Mouse (Mus musculus): ENCODE data around the gene Dab2ip. TPM values are rescaled to one million over a fixed set of nuclear protein-coding genes. Genes with fewer than 3 reads are reported as not detected.

Dab2ip gene
- total and polyA plus RNA-seq, 3 experiments, result 0.02 to 2.2 (median 0.16) TPM

GRCm38 (mm10) chr2:35651297-35651731 is 93.2 kb downstream of the Dab2ip start:
- H3K9me3 ChIP-seq (replicated peaks), result no peaks in the 10 kb centered on the region
- DNase-seq (ENCODE audit: low spot score) (no peak), ATAC-seq (ENCODE audit: extremely low read depth, insufficient number of reproducible peaks, low FRiP score, poor library complexity, severe bottlenecking) (no peak)
- H3K4me1 ChIP-seq (ENCODE audit: insufficient read depth, low read depth, low read length), result no peaks in the 10 kb centered on the region
- no peak overlapping the region for H3K4me3 ChIP-seq (ENCODE audit: low read depth, low read length)
- no peaks in the 10 kb centered on the region for H3K36me3 ChIP-seq (replicated peaks)
- peaks cover 3% of the 10 kb centered on the region; the same call in 1 of the 2 replicates for H3K27me3 ChIP-seq (ENCODE audit: insufficient read depth, low read length)
- TF ChIP-seq POLR2AphosphoS5 (IDR thresholded peaks at IDR 0.05; ENCODE audit: insufficient replicate concordance, low read depth, low read length), result no peak
- no peak for TF ChIP-seq GATA1 (IDR thresholded peaks at IDR 0.05; ENCODE audit: borderline replicate concordance, low read length)
- no peak for TF ChIP-seq GATA2 (IDR thresholded peaks at IDR 0.05; ENCODE audit: borderline replicate concordance, low read depth, low read length)
- TF ChIP-seq CTCF (IDR thresholded peaks at IDR 0.05; ENCODE audit: low read depth, low read length), result no peak
- no peak for TF ChIP-seq TAL1 (conservative IDR thresholded peaks at IDR 0.05; ENCODE audit: low read depth, low read length)

- Histone ChIP-seq H3K36me3 (replicated peaks) (no peaks in the 10 kb centered on the region), H3K4me1 (ENCODE audit: insufficient read depth, low read depth, low read length) (no peaks in the 10 kb centered on the region), H3K9me3 (replicated peaks) (no peaks in the 10 kb centered on the region), H3K27me3 (ENCODE audit: insufficient read depth, low read length) (peaks cover 3% of the 10 kb centered on the region; the same call in 1 of the 2 replicates), H3K4me3 (ENCODE audit: low read depth, low read length) (no peak overlapping the region)
- TF ChIP-seq GATA1 (IDR thresholded peaks at IDR 0.05; ENCODE audit: borderline replicate concordance, low read length) (no peak), GATA2 (IDR thresholded peaks at IDR 0.05; ENCODE audit: borderline replicate concordance, low read depth, low read length) (no peak), CTCF (IDR thresholded peaks at IDR 0.05; ENCODE audit: low read depth, low read length) (no peak), POLR2AphosphoS5 (IDR thresholded peaks at IDR 0.05; ENCODE audit: insufficient replicate concordance, low read depth, low read length) (no peak), TAL1 (conservative IDR thresholded peaks at IDR 0.05; ENCODE audit: low read depth, low read length) (no peak)
- ATAC-seq (ENCODE audit: extremely low read depth, insufficient number of reproducible peaks, low FRiP score, poor library complexity, severe bottlenecking), result no peak
- DNase-seq (ENCODE audit: low spot score), result no peak
Observed at GRCm38 (mm10) chr2:35652984-35653383, 94.9 kb downstream of the Dab2ip start.

DNA sequence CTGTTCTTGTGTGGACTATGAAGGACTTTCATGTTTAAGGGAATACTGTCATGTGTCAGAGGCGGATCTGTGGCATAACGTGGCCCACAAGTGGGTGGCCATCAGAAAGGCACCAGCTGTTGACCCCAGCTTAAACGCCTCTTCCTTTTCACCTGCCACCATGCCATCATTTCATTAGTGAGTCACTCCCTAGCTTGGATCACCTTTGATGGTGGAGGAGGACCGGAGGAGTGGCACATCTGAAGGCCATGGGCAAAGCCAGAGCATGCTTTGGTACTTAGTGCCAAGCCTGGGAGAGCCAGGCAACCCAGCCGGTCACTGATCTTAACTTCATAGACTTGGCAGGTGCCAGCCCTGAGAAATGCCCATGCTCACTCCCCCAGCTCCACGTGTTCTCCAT is 96.7 kb downstream of the Dab2ip start:
- no peak overlapping the region for H3K4me3 ChIP-seq (ENCODE audit: low read depth, low read length)
- peaks cover 3% of the 10 kb centered on the region; the same call in 1 of the 2 replicates for H3K27me3 ChIP-seq (ENCODE audit: insufficient read depth, low read length)
- no peak for ATAC-seq (ENCODE audit: extremely low read depth, insufficient number of reproducible peaks, low FRiP score, poor library complexity, severe bottlenecking)
- no peaks in the 10 kb centered on the region for H3K4me1 ChIP-seq (ENCODE audit: insufficient read depth, low read depth, low read length)
- no peak for TF ChIP-seq CTCF (IDR thresholded peaks at IDR 0.05; ENCODE audit: low read depth, low read length)
- TF ChIP-seq GATA2 (IDR thresholded peaks at IDR 0.05; ENCODE audit: borderline replicate concordance, low read depth, low read length), result no peak
- no peak for TF ChIP-seq GATA1 (IDR thresholded peaks at IDR 0.05; ENCODE audit: borderline replicate concordance, low read length)
- TF ChIP-seq TAL1 (conservative IDR thresholded peaks at IDR 0.05; ENCODE audit: low read depth, low read length), result no peak
- TF ChIP-seq POLR2AphosphoS5 (IDR thresholded peaks at IDR 0.05; ENCODE audit: insufficient replicate concordance, low read depth, low read length), result no peak
- H3K36me3 ChIP-seq (replicated peaks), result no peaks in the 10 kb centered on the region
- H3K9me3 ChIP-seq (replicated peaks), result no peaks in the 10 kb centered on the region
- no peak for DNase-seq (ENCODE audit: low spot score)

DNA sequence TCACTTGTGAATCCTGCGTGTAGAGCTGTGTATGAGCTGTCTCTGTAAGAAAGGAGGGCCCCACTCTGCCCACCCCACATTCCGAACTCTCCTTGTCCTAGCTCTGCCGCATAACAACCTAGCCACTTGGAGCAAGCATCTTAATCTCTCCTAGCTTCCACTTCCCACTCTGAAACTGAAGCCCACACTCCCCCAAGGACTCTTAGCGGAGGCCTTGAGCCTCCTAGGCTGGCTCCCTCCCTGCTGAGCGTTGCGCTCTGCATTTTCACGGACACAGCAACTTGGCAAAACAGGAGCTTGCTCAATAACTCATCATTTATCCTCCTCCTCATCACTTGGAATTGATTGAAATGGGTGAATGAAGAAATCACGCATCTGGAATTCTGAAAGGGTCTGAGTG is 97.9 kb downstream of the Dab2ip start:
- no peak for TF ChIP-seq GATA1 (IDR thresholded peaks at IDR 0.05; ENCODE audit: borderline replicate concordance, low read length)
- TF ChIP-seq CTCF (IDR thresholded peaks at IDR 0.05; ENCODE audit: low read depth, low read length), result no peak
- no peak for TF ChIP-seq TAL1 (conservative IDR thresholded peaks at IDR 0.05; ENCODE audit: low read depth, low read length)
- no peak for TF ChIP-seq GATA2 (IDR thresholded peaks at IDR 0.05; ENCODE audit: borderline replicate concordance, low read depth, low read length)
- TF ChIP-seq POLR2AphosphoS5 (IDR thresholded peaks at IDR 0.05; ENCODE audit: insufficient replicate concordance, low read depth, low read length), result no peak
- DNase-seq (ENCODE audit: low spot score), result no peak

GRCm38 (mm10) chr2:35658311-35658710 is 100.2 kb downstream of the Dab2ip start:
- Histone ChIP-seq H3K27me3 (ENCODE audit: insufficient read depth, low read length) (peaks cover 13% of the 10 kb centered on the region; the same call in 1 of the 2 replicates), H3K4me3 (ENCODE audit: low read depth, low read length) (no peak overlapping the region), H3K9me3 (replicated peaks) (peaks cover 7% of the 10 kb centered on the region; the same call in 1 of the 2 replicates), H3K36me3 (replicated peaks) (no peaks in the 10 kb centered on the region), H3K4me1 (ENCODE audit: insufficient read depth, low read depth, low read length) (no peaks in the 10 kb centered on the region)
- no peak for DNase-seq (ENCODE audit: low spot score)
- TF ChIP-seq TAL1 (conservative IDR thresholded peaks at IDR 0.05; ENCODE audit: low read depth, low read length), result no peak
- TF ChIP-seq POLR2AphosphoS5 (IDR thresholded peaks at IDR 0.05; ENCODE audit: insufficient replicate concordance, low read depth, low read length), result no peak
- no peak for TF ChIP-seq CTCF (IDR thresholded peaks at IDR 0.05; ENCODE audit: low read depth, low read length)
- no peak for TF ChIP-seq GATA2 (IDR thresholded peaks at IDR 0.05; ENCODE audit: borderline replicate concordance, low read depth, low read length)
- TF ChIP-seq GATA1 (IDR thresholded peaks at IDR 0.05; ENCODE audit: borderline replicate concordance, low read length), result no peak
- no peak for ATAC-seq (ENCODE audit: extremely low read depth, insufficient number of reproducible peaks, low FRiP score, poor library complexity, severe bottlenecking)

More for the DNA sequence above, 97.9 kb downstream of the Dab2ip start:
- Histone ChIP-seq H3K36me3 (replicated peaks) (no peaks in the 10 kb centered on the region), H3K4me1 (ENCODE audit: insufficient read depth, low read depth, low read length) (no peaks in the 10 kb centered on the region), H3K9me3 (replicated peaks) (0 out of 2 replicates have a peak, but pooled peaks cover 2% of the 10 kb centered on the region), H3K4me3 (ENCODE audit: low read depth, low read length) (no peak overlapping the region), H3K27me3 (ENCODE audit: insufficient read depth, low read length) (peaks cover 3% of the 10 kb centered on the region; the same call in 1 of the 2 replicates)
- no peak for ATAC-seq (ENCODE audit: extremely low read depth, insufficient number of reproducible peaks, low FRiP score, poor library complexity, severe bottlenecking)

DNA sequence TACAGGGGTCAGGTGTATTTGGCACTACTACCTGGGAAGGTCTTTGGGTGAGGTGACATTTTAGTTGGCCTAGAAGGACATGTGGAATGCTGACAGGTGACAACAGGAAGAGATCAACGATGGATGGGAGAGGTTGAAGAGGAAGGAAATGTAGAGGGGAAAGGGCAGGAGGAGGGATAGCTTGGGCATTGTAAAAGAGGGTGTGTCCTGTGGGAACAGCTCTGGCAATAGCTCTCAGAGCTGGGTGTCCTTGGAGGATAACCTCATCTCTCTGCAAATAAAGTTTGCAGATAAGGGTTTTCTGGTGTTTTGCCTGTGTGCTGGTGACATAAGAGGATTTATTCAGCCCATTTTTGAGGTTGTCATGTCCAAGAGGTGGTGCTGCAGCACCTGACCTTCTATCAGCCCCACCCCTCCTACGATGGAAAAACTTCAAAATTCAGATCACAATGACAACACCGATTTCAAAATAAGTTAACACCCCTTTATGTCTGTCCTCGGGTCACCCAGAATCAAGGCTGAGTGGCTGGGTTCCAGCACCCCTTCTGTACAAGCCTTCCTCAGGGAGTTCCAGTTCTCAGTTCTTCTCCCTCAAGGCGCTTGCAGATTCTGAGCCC is 101.6 kb downstream of the Dab2ip start:
- no peak for TF ChIP-seq GATA1 (IDR thresholded peaks at IDR 0.05; ENCODE audit: borderline replicate concordance, low read length)
- no peak for TF ChIP-seq POLR2AphosphoS5 (IDR thresholded peaks at IDR 0.05; ENCODE audit: insufficient replicate concordance, low read depth, low read length)
- TF ChIP-seq TAL1 (conservative IDR thresholded peaks at IDR 0.05; ENCODE audit: low read depth, low read length), result no peak
- TF ChIP-seq CTCF (IDR thresholded peaks at IDR 0.05; ENCODE audit: low read depth, low read length), result no peak
- TF ChIP-seq GATA2 (IDR thresholded peaks at IDR 0.05; ENCODE audit: borderline replicate concordance, low read depth, low read length), result no peak
- Histone ChIP-seq H3K9me3 (replicated peaks) (peaks cover 7% of the 10 kb centered on the region; the same call in 1 of the 2 replicates), H3K4me3 (ENCODE audit: low read depth, low read length) (no peak overlapping the region), H3K36me3 (replicated peaks) (no peaks in the 10 kb centered on the region), H3K4me1 (ENCODE audit: insufficient read depth, low read depth, low read length) (no peaks in the 10 kb centered on the region), H3K27me3 (ENCODE audit: insufficient read depth, low read length) (peaks cover 16% of the 10 kb centered on the region)
- DNase-seq (ENCODE audit: low spot score), result no peak
- no peak for ATAC-seq (ENCODE audit: extremely low read depth, insufficient number of reproducible peaks, low FRiP score, poor library complexity, severe bottlenecking)

Data from G1E (cell line).